Mouse (Mus musculus) adipose tissue, adult 10 weeks (tissue): ENCODE data around the gene Tssk1. TPM values are rescaled to one million over a fixed set of nuclear protein-coding genes. Genes with fewer than 3 reads are reported as not detected.

Experiments used
- polyA plus RNA-seq: library from polyadenylated mRNA; stranded (reverse); fragments of 350-450 nt; fragmentation: Illumina TruSeq; extraction: RNeasy Lipid Tissue Mini Kit (QIAGEN cat#74804); gene quantifications from one replicate; pipeline ENCODE4 v1.2.3, GENCODE M21; 2014; ENCODE audit warnings: low read depth, low replicate concordance

The Tssk1 gene
- polyA plus RNA-seq, result 2.1 TPM

DNA sequence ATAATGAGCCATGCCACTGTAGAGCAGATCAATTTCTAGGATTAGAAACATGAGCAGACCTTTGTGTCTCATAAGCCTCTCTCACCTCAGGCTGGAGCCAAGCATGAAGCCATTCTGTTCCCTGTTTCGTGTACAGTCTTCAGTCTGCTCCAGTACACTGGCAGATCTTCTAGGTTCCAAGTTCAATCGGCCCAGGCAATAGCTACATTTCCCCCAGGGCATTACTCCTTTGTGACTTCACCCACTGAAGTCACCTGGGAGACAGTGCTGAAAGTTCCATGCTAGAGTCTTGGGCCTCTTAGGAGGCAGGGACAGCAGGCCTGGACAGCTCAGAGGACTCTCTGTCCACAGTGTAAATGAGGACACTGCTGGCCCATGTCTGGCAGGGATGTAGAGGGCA lies at the start of gene Tssk1:
Tssk1 (plus strand) TSS at position 301 of the 400 bp plus-strand sequence.

DNA sequence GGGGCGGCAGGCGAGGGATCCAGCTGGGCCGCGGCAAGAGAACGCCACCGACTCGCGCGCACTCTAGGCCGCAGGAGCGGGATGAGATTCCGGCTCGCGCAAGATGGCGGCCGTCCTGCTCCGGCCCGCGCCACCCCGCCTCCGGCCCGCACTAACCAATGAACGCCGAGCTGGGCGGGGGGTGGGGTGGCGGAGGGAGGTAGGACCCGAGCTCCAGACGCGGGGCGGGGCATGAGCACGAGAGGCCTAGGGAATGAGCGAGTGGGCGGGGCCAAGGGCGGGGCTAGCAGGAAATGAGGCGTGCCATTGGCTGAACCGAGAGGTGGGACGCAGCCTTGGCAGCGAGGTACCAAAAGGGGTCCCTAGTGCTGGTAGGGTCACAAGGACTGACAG lies 2.5 kb upstream of the Tssk1 start, which contains the start of gene Gm20518:
Gm20518 (minus strand) TSS at position 105 of the 393 bp plus-strand sequence.

DNA sequence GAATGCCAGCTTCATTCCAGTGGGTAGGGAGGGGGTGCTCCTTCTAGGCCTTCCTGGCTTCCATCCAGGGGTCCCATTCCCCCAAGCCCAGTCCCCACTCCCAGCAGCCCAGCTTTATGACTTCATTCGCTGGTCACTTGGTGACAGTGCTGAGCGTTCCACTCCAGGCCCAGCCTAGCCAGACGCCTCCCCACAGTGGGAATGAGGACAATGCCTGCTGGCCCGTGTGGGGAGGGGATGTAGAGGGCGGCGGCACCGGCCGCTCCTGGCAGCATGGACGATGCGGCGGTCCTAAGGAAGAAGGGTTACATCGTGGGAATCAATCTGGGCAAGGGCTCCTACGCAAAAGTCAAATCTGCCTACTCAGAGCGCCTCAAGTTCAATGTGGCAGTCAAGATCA lies 4.4 kb downstream of the Tssk1 start, which contains the start of the genes Dgcr2 and Tssk2:
Dgcr2 (minus strand) TSS at position 101 of the 400 bp plus-strand sequence.
Tssk2 (plus strand) TSS at position 176 of the 400 bp plus-strand sequence.

DNA sequence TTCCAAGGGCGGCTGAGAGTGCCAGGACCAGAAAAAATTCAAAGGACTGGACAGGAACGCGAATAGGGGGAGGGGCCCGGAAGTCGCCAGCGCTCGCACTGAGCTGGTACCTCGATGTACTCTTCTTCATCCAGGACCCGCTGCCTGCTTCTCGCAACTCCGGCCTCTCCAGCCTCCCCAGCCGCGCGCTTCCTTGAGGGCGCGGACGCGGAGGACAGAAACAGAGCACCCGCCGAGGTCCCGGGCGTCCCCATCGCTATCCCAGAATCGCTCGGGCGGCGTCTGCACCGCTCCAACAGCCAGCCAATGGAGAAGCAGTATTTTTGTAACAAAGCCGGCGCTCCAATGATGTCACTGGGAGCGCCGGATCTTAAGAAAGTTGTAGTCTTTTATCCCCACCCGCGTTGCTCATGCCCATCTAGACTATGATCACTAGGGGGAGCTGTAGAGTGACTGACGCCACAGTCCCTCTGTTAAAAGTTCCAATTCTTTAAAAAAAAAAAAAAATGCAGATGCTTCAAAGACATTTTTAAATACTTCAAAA lies 17.1 kb downstream of the Tssk1 start, which contains the start of gene Ess2:
Ess2 (minus strand) TSS at position 297 of the 544 bp plus-strand sequence.

DNA sequence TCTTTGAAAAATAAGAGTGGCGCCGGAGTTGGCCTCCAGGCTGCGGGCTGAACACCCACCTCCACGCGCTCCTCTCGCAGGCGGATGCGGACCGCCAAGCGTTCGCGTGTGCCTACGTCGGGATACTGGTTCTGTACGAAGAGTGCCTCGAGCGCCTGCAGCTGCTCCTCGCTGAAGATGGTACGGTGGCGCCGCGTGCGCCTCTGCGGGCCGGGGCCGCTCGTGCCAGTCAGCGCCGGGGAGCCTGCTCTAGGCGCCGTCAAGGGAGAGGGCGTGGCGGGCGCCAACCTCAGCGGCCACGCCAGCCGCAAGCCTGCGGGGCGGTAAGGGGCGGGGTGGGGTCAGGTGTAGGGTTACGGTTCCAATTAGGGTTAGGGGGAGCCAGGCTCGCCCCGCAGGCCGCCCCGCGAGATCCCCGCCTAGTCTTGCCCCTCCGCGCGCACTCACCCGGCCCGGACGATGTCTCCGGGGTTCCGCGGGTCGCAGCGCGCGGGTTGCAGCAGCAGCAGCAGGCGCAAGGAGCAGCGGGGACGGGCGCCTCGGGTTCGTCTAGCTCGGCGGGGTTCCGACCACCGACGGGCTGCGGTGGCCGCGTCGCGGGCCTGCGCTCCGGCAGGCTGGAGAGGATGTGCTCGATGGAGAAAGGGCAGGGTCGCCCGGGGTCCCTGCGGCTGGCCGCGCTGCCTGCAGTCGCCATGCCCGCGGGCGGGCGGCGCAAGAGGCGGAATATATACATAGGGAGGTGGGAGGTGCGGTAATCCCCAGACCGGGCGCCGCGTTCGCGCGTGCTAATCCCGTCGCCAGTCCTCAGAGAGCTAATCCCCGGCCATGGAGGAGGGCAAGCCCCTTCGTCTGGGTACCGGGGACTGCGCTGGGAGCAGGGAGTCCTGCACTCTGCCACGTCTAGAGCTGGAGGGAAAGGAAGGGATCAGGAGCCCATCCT lies 20.6 kb downstream of the Tssk1 start, which contains the start of gene Gsc2:
Gsc2 (minus strand) TSS at position 753 of the 943 bp plus-strand sequence.

DNA sequence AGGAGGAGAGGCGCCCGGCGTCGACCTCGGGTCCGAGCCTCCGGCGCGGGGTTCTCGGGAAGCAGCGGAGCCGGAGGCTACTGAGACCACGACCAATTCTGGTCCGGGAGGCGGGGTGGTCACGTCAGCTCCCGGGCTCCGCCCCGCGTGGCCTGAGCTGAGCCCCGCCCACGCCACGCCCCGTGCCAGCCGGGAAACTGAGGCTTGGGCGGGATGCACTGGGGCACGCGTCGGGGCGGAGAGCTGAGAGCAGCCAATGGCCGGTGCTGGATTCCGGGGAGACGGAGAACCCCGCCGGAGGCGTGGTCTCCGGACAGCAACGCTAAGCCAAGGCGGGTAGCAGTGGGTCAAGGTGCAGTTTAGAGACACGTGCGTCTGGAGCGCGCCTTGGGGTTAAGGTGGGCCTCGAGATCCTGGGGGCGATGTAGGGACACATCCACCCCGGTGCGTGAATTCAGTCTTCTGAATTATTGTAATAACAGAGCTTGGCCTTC lies 34.1 kb downstream of the Tssk1 start, which contains the start of gene Slc25a1:
Slc25a1 (minus strand) TSS at position 133 of the 494 bp plus-strand sequence.

Other genes with a start within 250 kb of the Tssk1 start
- 17.6 TPM for gene Ccdc74a, start 247.8 kb upstream of the Tssk1 start, polyA plus RNA-seq
- 54.6 TPM for gene Med15, start 161.3 kb upstream of the Tssk1 start, polyA plus RNA-seq
- gene Klhl22, start 134.6 kb upstream of the Tssk1 start, polyA plus RNA-seq, result 31.0 TPM
- gene Scarf2, start 96.9 kb upstream of the Tssk1 start, polyA plus RNA-seq, result 11.8 TPM
- not detected for gene B830017H08Rik, start 61.1 kb upstream of the Tssk1 start, polyA plus RNA-seq
- gene Car15, start 55.9 kb upstream of the Tssk1 start, polyA plus RNA-seq, result 1.2 TPM
- 0.40 TPM for gene Gm20518, start 2.6 kb upstream of the Tssk1 start, polyA plus RNA-seq
- gene Dgcr2, start 4.3 kb downstream of the Tssk1 start, polyA plus RNA-seq, result 54.6 TPM
- 11.3 TPM for gene Tssk2, start 4.4 kb downstream of the Tssk1 start, polyA plus RNA-seq
- 21.2 TPM for gene Ess2, start 17.1 kb downstream of the Tssk1 start, polyA plus RNA-seq
- gene Gsc2, start 20.8 kb downstream of the Tssk1 start, polyA plus RNA-seq, result not detected
- gene Slc25a1, start 34.0 kb downstream of the Tssk1 start, polyA plus RNA-seq, result 152 TPM
- not detected for gene Vpreb2, start 86.2 kb downstream of the Tssk1 start, polyA plus RNA-seq
- gene Dgcr6, start 158.6 kb downstream of the Tssk1 start, polyA plus RNA-seq, result 68.8 TPM
- gene Prodh, start 196.0 kb downstream of the Tssk1 start, polyA plus RNA-seq, result 54.2 TPM
- gene Rtn4r, start 233.4 kb downstream of the Tssk1 start, polyA plus RNA-seq, result 1.4 TPM